Mouse (Mus musculus) telencephalon, adult 2 months (tissue): ENCODE measurements around the gene Ubap2l.

ENCODE experiments used
- DNase-seq: peaks from one replicate; pipeline ENCODE4 v3.0.0-alpha.2; 2011; ENCODE audit warnings: low read depth, low spot score

The Ubap2l gene

DNA sequence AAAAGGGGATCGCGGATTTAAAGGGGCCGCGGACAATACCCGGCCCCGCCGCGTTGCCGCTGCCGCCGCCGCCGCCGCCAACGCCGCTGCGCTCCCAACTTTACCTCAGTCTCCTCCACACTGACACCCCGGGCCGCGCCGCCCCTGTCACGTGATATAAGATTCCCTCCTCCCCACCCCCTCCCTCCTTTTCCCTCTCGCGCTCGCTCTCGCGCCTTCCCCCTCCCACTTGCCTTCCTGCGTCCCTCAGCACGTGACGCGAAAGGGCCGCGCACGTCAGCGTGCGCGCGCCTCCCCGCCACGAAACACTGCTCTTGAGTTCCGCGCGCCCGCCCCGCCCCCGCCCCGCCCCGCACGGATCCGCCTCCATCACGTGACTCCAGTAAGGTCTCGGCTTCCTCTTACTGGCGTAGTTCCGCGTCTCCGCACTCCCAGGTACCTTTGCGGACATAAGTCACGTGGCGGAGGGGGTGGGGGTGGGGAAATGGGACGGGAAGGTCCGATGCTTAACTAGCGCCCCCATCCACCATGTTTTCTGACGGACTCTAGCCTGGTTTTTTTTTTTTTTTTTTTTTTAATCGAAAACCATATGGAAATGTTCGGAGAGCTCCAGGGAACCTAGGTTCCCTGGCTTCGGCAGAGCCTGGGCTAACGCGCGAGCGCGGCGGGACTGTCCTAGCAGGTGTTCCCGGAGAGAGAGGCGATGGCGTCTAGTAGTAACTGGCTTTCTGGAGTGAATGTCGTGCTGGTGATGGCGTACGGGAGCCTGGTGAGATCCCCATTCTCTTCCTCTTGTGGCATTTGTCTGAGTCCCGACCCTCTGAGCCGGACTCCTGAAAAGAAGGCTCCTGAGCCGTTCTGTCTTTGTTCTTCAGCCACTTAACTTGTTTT, at the start of gene Ubap2l:
Gene Ubap2l, minus strand, starts transcription at position 278 of the 891 bp plus-strand sequence.
- DNase-seq: peak; percentile 98

DNA sequence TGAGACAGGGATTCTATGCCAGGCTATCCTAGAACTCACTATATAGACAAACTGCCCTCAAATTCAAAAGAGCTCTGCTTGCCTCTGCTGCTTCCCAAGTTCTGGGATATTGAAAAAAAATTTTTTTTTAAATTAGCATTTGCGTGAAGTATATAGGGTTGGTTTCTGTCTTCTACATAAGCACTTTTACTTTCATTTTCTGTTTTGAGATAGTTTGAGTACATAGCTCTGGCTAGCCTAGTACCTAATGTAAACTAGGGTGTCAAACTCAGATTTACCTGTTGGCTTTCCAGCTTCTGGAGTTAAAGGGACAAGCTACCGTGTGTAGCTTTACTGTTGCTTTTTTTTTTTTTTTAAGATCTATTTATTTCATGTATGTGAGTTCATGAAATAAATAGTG, 49.2 kb upstream of the Ubap2l start:
- DNase-seq: no peak

DNA sequence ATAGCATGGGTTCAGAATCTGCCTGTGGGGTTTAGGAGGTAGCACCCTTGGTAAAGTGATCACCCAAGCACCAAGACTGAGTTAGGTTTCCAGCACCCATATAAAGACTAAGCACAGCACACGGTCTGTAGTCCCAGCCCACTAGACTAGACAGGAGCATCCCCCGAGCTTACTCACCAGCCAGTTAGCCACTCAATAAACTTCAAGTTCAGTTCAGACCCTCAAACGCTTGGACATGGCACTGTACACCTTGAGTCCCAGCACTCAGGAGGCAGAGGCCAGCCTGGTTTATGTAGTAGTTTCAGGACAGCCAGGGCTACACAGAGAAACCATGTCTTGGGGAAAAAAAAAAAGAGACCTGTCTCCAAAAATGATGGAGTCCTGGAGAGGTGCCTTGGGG, 48.6 kb upstream of the Ubap2l start:
- no peak for DNase-seq

DNA sequence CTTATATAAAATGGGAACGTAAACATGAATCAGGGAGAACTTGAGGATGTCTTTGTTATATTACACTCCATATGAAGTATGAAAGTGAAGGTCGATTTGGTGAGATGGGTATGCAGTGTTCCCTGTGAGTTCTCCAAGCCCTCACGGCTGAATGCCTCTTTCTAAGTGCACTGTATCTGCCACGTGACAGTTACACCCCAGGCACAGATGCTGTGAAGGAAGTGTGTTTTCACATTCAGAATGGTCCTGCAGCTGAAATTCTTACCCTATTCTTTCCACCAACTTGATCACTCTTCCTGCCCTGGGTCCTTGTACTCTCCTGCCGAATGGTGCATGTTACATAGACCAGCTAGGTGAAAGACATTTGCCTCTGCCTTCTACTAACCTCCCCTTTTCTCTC, 45.5 kb upstream of the Ubap2l start:
- peak; percentile 66 for DNase-seq

DNA sequence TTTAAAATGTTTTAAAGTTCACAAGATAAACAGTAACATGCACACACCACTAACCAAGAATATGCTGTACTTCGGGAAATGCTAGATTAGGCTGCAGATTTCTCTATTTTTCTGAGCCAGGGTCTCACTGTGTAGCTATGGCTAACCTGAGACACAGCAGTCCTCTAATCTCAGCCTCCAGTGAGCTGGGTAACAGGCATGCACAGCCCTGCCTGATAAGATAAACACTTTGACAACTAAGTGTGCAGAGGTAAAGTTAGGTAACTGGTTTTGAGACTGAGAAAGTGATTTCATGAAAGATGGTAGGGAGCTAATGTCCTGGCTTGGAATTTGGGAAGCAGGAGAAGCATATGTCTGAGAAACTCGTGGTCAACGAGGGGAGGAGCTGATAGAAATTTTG, 42.0 kb upstream of the Ubap2l start:
- DNase-seq: no peak

DNA sequence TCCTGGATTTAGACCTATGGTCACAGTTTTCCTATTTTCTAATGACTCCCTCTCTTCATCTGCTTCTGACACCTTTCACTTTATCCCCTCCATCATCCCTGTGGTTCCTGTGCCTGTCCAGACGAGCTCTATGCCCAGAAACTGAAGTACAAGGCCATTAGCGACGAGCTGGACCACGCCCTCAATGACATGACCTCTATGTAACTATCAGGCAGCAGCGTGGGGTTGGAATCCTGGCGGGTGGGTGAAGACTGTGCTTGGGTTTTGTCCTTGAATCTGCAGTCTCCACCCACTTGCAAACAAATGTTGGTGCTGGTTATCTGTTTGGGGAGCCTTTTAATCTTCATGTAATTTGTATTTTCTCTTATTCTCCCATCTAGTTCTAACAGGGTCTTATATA, 38.5 kb upstream of the Ubap2l start:
- no peak for DNase-seq

DNA sequence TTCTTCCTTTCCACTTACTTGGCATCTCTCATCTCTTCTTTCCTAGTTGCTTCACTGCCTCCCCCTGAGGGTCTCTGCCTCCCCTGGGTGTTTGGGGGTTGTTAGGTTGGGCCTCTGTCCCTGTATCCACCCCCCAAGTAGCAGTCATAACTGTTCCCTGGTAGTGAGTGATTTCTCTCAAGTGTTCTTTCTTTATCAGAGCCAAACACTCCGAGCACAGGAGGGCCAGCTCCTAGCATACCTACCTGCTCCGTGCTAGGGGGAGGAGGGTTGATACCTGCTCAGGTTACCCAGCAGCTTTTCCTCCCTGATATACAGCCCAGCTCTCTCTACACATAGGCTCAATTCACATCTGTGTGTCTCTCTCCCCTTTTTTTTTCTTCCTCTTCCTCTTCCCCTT, 36.2 kb upstream of the Ubap2l start:
- no peak for DNase-seq

DNA sequence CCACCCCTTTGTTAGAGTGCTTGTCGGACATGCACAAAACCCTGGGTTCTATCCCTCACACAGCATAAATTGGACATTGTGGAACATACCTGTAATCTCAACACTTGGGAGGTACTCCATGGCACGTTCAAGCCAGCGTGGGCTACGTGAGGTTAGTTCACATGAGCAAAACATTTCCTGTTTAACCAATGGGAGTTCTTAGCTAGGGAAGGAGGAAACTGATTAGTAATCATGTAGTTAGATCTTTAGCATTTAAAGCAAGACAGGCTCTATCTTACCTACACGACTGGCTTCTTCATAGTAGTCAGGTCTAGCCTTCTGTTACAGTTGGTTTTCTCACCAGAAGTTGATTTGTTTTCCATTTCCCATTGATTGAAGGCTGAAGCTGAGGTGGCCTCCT, 33.6 kb upstream of the Ubap2l start:
- no peak for DNase-seq

DNA sequence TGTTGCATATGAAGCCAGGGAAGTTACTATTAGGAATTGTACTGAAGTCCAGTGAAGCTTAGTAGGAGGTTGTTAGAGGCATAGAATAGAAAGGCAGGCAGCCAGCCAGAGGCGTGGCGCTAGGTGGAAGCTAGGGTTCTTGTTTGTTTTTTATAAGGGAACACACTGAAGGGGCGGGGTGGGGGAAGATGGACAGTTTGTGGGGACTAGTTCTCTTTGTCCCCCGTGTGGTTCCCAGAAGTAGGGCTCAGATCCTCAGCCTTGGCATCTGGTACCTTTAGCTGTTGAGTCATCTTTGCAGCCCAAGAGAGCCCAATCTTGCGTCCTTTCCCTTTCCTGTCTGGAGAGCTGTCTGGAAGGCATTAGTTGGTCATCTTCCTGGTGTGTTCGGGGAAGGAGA, 32.9 kb upstream of the Ubap2l start:
- no peak for DNase-seq

DNA sequence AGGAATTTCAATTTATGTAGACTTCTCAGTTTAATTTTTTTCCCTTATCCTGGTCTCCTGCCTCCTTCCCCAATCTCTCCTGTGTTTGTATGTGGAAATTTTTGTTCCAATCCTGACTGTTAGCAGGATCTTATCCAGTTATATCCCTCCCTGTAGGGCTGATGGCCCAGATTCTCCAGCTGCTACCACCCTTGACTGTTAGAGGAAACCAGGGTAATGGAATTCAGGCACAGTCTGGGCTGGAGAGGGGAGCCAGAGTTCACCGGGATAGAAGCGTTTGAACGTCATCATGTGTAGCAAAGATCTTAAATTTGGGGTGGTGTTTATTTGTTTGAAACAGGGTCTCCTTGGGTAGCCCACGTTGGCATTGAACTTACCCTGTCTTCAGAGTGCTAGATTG, 32.4 kb upstream of the Ubap2l start:
- no peak for DNase-seq

DNA sequence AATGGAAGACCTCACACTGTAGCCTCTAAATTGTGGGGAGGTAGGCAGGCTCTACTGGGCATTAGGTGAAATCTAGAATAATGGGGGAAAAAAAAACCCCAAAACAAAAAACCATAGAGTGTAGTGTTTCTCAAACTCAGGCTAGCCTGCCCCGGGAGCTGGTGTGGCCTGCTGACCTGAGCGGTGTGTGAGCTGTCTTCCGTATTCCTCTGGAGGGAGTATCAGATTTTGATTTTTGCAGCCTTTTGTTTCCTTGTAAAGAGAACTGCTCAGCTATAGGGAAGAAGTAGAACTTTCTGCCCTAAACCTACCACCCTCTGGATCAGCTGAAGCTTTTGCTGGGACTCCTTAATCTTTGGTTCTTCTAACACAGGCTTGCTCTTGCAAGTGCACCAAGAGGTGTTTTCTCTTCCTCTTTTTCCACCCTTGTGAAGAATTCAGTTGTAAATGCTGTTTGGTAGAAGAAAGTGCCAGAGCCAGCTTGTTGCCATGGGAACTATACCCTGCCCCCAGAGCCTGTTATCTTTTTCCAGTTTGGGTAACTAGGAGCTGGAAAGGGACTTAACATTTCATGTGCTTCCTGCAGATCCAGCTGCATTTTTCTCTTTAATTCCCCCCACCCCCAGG, 31.4 kb upstream of the Ubap2l start:
- DNase-seq: peak; percentile 82

DNA sequence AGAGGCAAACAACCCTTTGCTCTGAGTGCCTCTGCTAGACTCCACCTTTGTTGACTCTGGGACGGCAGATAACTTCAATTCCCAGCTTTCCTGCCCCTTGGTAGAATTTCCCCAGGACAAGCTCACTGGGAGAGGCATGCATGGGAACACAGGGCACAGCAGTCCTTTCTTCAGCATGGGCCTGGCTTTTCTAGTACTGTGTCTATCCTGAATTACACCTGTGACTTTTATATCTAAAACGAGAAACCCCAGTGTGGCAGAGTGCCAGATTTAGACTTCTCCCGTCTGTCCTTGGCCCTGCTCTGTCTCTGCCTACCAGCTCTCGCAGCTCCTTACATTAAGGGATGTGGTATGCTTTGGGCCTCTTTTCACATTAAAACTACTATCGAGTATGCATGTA, 30.6 kb upstream of the Ubap2l start:
- DNase-seq: no peak

DNA sequence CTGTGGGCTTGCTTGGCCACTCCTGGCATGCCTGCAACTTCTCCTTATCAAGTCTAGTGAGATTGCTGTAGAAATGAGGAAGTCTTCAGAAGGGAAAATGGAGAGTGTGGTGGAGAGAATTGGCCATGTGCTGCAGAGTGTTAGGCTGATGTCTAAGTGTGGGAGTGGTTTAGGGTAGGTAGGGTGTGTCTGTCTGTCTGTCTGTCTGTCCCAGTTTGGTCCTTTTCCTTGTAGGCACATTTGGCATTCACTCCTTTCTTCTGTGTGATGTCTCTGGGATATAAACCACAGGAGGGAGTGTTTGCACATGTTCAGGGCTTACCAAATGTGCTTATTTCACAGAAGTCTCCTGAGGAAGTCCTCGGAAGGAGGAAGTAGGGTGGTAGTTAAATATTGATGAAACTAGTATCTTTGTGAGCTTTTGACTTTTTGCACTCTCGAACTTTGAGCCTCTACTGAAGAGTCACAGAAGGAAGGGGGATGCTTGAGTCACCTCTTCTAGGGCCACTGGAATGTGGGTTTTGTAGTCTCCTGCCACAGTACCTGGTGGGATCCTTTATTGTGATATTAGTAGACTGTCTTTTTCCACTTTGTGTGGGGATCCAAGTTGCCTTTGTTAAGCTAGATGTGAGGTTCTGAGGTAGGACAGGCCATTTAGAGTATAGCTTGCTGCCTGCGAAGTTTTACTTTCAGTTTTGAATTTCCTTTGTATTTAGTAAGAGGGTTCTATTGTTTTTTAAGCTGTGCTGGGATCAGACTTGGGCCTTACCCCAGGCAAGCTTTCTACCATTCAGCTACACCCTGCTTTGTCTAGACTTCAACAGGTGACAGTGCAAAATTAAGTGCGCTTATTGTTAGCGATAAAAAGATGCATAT, 29.2 kb upstream of the Ubap2l start:
- no peak for DNase-seq

DNA sequence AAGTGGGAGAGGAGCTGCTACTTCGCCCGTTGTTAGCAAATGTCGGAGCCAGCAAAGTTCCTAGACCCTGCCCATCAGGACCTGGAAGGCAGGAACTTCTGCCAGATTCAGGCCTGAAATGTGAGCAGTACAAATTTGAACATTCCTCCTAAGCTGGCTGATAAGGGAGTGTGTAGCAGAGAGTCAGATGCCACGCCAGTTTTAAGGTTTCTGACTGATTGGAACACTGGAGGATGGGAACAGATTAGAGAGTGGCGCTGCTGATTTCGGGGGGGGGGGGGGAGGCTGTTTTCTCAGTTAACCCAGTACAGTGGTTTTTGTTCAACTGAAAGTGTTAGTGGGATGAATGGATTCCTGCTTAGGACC, 28.1 kb upstream of the Ubap2l start:
- no peak for DNase-seq

DNA sequence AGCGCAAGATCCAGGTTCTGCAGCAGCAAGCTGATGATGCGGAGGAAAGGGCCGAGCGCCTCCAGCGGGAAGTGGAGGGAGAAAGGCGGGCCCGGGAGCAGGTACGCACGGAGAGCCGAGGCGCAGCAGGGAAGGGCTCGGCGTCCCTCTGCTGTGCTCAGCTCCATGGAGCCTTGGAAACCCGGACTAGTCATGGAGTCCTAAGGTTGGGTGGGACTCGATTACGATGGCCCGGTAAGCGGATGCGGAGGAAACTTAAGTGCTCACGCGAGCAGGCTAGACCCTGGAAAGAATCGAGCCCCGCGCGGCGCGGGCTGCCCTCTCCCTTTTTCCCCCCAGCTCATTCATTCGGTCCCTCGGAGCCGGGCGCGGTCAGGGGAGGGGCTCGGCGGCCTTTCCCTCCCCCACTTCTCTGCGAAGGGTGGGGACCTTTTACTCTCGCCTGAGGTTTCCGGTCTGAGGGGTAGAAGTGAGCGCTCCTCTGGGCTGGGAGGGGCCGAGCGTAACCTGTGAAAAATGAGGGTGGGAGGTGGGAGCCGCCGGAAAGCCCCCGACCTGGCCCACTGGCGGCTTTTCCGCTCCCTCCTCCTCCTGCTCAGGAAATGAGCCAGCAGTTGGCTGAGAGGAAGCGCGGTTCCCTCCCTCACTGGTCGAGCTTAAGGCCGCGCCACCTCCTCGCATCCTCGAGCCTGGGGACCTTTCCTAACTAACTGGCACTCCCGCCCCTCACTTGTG, 27.5 kb upstream of the Ubap2l start:
- DNase-seq: no peak

DNA sequence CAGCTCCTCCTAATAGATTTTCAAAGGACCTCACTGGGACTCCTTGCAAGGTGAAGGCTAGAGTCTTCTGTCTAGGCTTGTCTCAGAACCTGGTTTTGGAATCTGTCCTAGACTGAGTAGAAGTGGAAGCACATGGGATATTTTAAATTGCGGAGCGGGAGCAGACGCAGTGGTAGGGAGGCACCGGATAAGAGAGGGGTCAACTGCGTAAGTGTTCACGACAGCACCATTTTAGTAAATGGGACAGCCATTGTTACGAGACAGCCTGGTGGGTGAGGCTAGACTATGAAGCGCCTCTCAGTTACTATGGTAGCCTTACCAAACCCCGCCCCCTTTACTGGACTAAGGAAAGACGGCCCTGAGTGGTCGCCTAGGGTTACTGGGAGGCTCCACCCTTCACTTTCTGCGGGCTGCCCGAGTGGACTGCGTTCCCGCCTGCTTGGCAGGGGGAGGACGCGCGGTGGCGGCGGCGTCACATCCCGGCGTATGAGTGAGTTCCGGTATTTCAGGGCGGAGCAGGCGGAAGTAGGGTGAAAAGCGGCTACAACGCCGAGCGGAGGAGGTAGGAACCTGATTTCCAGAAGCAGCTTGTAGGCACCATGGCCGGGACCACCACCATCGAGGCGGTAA, 26.8 kb upstream of the Ubap2l start:
- DNase-seq: peak; percentile 92

DNA sequence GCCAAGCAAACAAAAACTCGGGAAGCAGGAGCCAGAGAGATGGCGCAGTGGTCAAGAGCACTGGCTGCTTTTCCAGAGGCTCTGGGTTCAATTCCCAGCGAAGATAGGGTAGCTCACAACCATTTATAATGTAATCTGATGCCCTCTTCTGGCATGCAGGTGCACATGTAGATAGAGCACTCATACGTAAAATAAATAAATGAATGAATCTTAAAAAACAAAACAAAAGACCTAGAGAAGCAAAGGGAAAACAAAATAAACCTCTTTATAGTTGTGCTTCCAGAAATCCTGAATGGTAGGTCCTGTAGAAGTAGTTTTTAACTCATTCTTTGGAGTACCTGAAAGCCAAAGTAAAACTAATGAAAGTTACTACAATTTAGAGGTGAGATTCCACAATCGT, 25.8 kb upstream of the Ubap2l start:
- no peak for DNase-seq

DNA sequence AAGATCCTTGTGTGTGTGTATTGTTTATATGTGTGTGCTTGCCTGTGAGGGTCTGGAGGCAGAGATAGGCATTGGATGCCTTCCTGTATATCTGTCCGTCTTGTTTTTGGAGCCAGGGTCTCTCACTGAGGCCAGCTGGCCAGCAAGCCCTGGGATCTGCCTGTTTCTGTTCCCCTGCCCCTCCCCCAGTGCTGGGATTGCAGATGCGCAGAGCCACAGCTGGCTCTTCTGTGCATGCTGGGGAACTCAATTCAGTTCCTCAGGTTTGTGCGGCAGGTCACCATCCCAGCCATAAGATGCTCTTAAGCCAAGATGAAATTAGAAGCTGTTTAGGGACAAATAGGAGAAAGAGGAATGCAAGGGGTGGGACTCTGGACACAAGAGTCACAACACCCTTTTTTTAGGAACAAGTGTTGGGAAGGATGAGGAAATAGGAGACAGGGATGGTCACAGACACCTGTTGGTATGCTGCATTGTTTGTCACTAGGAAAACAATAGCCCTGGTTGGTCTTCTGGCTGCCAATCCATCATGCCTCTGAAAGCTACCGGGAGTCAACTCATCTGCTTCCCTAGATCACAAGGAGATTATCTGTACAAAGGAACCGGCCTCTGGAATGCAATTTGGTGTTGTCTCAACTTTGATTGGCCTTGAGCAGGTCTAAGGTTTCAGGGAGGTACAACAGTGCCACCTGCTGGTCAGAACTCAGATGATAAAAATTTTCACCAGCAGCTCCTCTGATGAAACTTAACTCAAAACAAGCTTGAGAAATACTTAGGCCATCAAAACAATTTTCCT, 24.7 kb upstream of the Ubap2l start:
- DNase-seq: no peak

DNA sequence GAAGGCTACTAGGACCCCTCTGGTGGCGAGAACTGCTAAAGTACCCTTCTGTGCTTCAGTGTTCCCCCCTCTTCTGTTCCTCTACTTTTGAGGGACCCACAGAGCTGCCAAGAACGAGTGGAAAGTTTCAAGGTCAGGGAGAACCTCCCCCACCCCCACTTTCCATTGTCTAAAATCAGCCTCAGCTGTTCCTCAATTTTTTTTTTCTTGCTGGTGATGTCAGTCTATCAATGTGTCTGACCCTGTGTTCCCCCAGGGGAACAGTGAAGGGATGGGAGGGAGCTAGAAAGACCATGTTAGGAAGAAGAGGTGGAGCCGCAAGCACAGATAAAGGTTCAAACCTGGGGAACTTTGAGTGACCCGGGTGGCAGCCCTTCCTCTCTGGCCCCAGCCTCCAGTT, 19.9 kb upstream of the Ubap2l start, which contains the start of gene Tpm3:
Gene Tpm3, plus strand, starts transcription at position 356 of the 400 bp plus-strand sequence.
- DNase-seq: no peak

DNA sequence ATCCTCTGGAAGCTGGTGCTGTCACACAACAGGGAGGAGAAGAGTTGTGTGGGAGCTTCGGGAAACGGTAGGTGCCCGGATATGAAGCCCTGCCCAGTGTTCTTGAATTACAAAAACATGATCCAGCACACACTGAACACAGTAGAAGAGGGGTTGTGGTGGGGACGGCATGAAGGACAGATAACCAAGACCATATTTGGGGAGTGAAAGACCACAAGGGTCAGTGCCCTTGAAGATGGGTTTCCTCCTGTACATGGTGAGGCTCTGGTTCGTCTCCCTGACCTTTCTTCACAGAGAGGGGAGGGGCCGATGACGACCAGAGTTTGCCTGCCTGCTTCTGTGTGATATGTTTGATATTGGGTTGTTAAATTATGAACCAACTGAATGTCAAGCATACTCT, 17.3 kb upstream of the Ubap2l start:
- no peak for DNase-seq
